ENCODE assay signal across 11 mouse cellular contexts in the genomic region with DNA sequence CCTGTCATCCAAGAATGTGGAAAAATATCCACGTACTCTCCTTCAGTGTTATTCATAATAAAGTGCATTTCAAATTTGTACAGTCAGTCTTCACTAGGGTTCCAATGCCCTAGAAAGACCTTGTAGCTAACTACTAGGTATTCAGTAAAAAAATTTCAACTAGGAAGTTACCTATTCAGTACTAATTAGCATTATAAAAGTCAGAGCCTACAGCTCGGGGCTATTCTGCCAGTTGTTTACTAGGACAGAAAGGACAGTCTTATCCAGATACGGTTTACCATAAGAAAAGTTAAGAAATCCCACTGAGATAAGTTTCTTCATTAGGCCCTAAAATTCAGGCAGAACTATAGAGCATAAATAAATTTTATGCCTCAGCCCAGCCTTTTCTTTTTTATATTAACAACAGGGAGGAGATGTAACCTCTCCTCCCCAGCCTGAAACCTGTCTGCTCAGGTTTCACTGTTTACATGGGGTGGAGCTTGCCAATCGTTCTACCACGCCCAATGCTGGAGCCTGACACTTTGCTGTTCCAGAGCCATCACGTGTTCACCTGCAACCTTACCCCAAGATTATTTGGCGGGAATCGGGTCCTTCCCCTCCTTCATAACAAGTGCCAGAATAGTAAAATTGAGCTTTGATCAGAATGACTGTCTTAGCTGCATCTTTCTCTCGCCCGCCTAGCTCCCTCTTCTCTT. TPM values are rescaled to one million over a fixed set of nuclear protein-coding genes. Genes with fewer than 3 reads are reported as not detected.
A peak's percentile ranks its signal among the peaks of the same experiment; 100 is the strongest.
DNase-seq lines count a peak whose midpoint lies in the region; ATAC-seq and TF ChIP-seq lines count a peak whose summit lies in the region.
"Not testable (repeated sequence)": the region's sequence is repeated elsewhere in the genome, so short reads cannot be mapped to it uniquely, and the experiment has no call there.
"Had no signal": no experiment of that assay in that cellular context is flagged by ENCODE, and none has a peak within 500 bp of the region (broad histone marks: within the 10 kb centered on the region; RNA-seq: fewer than 3 reads in every experiment).

No protein-coding gene starts in this region.

- H3K9ac ChIP-seq in stomach, postnatal 0 days (ENCODE audit: low read length): not testable (repeated sequence)

- H3K36me3 ChIP-seq in stomach, postnatal 0 days (ENCODE audit: control insufficient read depth, insufficient read depth, low read length): not testable (repeated sequence)

- H3K4me2 ChIP-seq in stomach, postnatal 0 days (replicated peaks; ENCODE audit: low read depth): not testable (repeated sequence)

- TF ChIP-seq EP300 in stomach, postnatal 0 days (optimal IDR thresholded peaks at IDR 0.05): not testable (repeated sequence)

- H3K4me1 ChIP-seq in stomach, postnatal 0 days (replicated peaks; ENCODE audit: control insufficient read depth, insufficient read depth): not testable (repeated sequence)

- ATAC-seq in stomach, postnatal 0 days (ENCODE audit: low FRiP score, low TSS enrichment): 0 out of 2 replicates have a peak, but pooled peaks have one; percentile 54

- not testable (repeated sequence) for H3K9me3 ChIP-seq in stomach, postnatal 0 days (ENCODE audit: control insufficient read depth, low read length)

- not testable (repeated sequence) for H3K27ac ChIP-seq in stomach, postnatal 0 days (replicated peaks)

- TF ChIP-seq CTCF in stomach, postnatal 0 days (IDR thresholded peaks at IDR 0.05; ENCODE audit: low read depth): not testable (repeated sequence)

- not testable (repeated sequence) for H3K4me3 ChIP-seq in stomach, postnatal 0 days (ENCODE audit: low read depth, low read length)

- not testable (repeated sequence) for H3K27me3 ChIP-seq in stomach, postnatal 0 days (ENCODE audit: control insufficient read depth, insufficient read depth, low read length)

- DNase-seq in ES-CJ7 (ENCODE audit: low read depth, low spot score): peak; percentile 55
- peak; percentile 29 for DNase-seq in ZHBTc4 (ENCODE audit: low read depth, low spot score)
- DNase-seq in kidney, adult 11 months: peak; percentile 37
- DNase-seq in kidney, adult 8-10 months: peak; percentile 47 to 50
- peak; percentile 32 to 48 for DNase-seq in kidney, postnatal 25 days
- DNase-seq in large intestine, adult 2 months (ENCODE audit: low read depth, low spot score): peak; percentile 62
- DNase-seq in stomach, postnatal 0 days (ENCODE audit: low spot score): peak; percentile 21

- WGBS in large intestine, adult 2 months: 39% methylated on average over 10 of the region's 10 CpGs
- 64% methylated on average over 10 of the region's 10 CpGs for WGBS in stomach, postnatal 0 days

RNA-seq across cellular contexts. Expression of gene Slc13a1, which starts 29.8 kb away (rescaled TPM):
- polyA plus RNA-seq in large intestine, adult 2 months (2012; rRNA removed): 27.1 and 148 TPM in 2 replicates
- 0.04 TPM in 1 of 2 replicates, not detected in the other for polyA plus RNA-seq in stomach, postnatal 0 days (2015; fragmentation: Nextera tagmentation; extraction: Ambion mirVana)
- polyA plus RNA-seq: adrenal gland, adult 2 months; brain, embryonic 14.5 days; C2C12; embryonic facial prominence, embryonic 13.5 days had no signal

Comparison
In these comparisons a context has a peak if more than half of its experiments do, and no peak if none do; other contexts are left out.
1. RNA of gene Slc13a1, which starts 29.8 kb away (polyA plus RNA-seq): 27.1 to 148 TPM in large intestine, adult 2 months; 0.04 TPM in stomach, postnatal 0 days; every median in the first group is over 10 times any median in the second.
2. Peak in every context shown above with its lines, with median percentiles within 50 percentile points of each other: DNase-seq.